Mouse (Mus musculus) intestine, embryonic 16.5 days (tissue): Measurements from ENCODE around the gene Nek6. TPM values are rescaled to one million over a fixed set of nuclear protein-coding genes. Genes with fewer than 3 reads are reported as not detected.

ENCODE experiments used
- ATAC-seq: fragments of 200-750 bp; cut with Nextera tagmentation; 2 replicates; pipeline ENCODE4 v1.8.0; 2017; ENCODE audit warnings: moderate TSS enrichment, moderate library complexity
- H3K27ac ChIP-seq: fragments of 300-500 bp; sonication (generic); 2 replicates; pipeline ENCODE4 v1.5.1; 2014; ENCODE audit warnings: mild to moderate bottlenecking, low read length
- H3K27me3 ChIP-seq: fragments of 300-500 bp; sonication (generic); replicated peaks from 2 replicates; pipeline ENCODE4 v1.6.1; 2014; ENCODE audit warnings: low read length, control low read depth, mixed read lengths; ENCODE audit not compliant: control insufficient read depth, insufficient read depth
- H3K36me3 ChIP-seq: fragments of 300-500 bp; sonication (generic); 2 replicates; pipeline ENCODE4 v1.6.1; 2014; ENCODE audit warnings: low read length, control low read depth; ENCODE audit not compliant: control insufficient read depth, insufficient read depth
- H3K4me1 ChIP-seq: fragments of 300-500 bp; sonication (generic); 2 replicates; pipeline ENCODE4 v1.6.1; 2014; ENCODE audit warnings: low read length, control low read depth, mixed read lengths; ENCODE audit not compliant: control insufficient read depth, insufficient read depth
- H3K4me2 ChIP-seq: fragments of 300-500 bp; sonication (generic); 2 replicates; pipeline ENCODE4 v1.6.1; 2014; ENCODE audit warnings: low read depth, low read length, control low read depth
- H3K4me3 ChIP-seq: fragments of 300-500 bp; sonication (generic); 2 replicates; pipeline ENCODE4 v1.5.1; 2014; ENCODE audit warnings: mild to moderate bottlenecking, low read length
- H3K9ac ChIP-seq: fragments of 300-500 bp; sonication (generic); 2 replicates; pipeline ENCODE4 v1.6.1; 2014; ENCODE audit warnings: low read depth, low read length
- H3K9me3 ChIP-seq: fragments of 300-500 bp; sonication (generic); 2 replicates; pipeline ENCODE4 v1.6.1; 2016; ENCODE audit warnings: low read length, control low read depth; ENCODE audit not compliant: control insufficient read depth
- WGBS: fragments of 180-500 bp; shearing (Covaris S2); extraction: QIAGEN DNeasy Blood & Tissue Kit; methylation state at CpG from one replicate; pipeline ENCODE4 v1.1.7; 2014; 5-methylcytosine and 5-hydroxymethylcytosine counted together
- polyA plus RNA-seq: library from polyadenylated mRNA; unstranded; fragments of >200 nt; fragmentation: Nextera tagmentation; extraction: Ambion mirVana; gene quantifications from 2 replicates; pipeline ENCODE4 v1.2.1, GENCODE M21; 2015

Gene Nek6
- polyA plus RNA-seq, 1 experiment from 2014 or later: 124 TPM

- no peak overlapping the region for H3K9ac ChIP-seq
- H3K27me3 ChIP-seq: no peaks in the 10 kb centered on the region
- peaks cover 15% of the 10 kb centered on the region for H3K4me1 ChIP-seq
- H3K9me3 ChIP-seq: no peaks in the 10 kb centered on the region; the same call in 1 of the 2 replicates
- 0 out of 2 replicates have a peak overlapping the region, but pooled peaks have one; percentile 2 for H3K27ac ChIP-seq
- H3K36me3 ChIP-seq: no peaks in the 10 kb centered on the region
- no peak for ATAC-seq
- WGBS: 84% methylated on average over 6 of the region's 6 CpGs
- no peak overlapping the region for H3K4me3 ChIP-seq
- H3K4me2 ChIP-seq: no peak overlapping the region
These were observed 30.2 kb upstream of the Nek6 start for GRCm38 (mm10) chr2:38481166-38481778.

GRCm38 (mm10) chr2:38482122-38482521 lies 29.3 kb upstream of the Nek6 start:
- H3K27ac ChIP-seq: no peak overlapping the region
- peaks cover 21% of the 10 kb centered on the region for H3K4me1 ChIP-seq
- no peaks in the 10 kb centered on the region for H3K36me3 ChIP-seq
- no peak overlapping the region for H3K9ac ChIP-seq
- H3K27me3 ChIP-seq: no peaks in the 10 kb centered on the region
- ATAC-seq: no peak
- 84% methylated on average over 3 of the region's 3 CpGs for WGBS
- H3K4me3 ChIP-seq: no peak overlapping the region
- H3K4me2 ChIP-seq: no peak overlapping the region
- no peaks in the 10 kb centered on the region; the same call in 1 of the 2 replicates for H3K9me3 ChIP-seq

GRCm38 (mm10) chr2:38483058-38483704 lies 28.3 kb upstream of the Nek6 start:
- Histone ChIP-seq H3K27ac (no peak overlapping the region; the same call in 1 of the 2 replicates), H3K4me3 (no peak overlapping the region), H3K36me3 (no peaks in the 10 kb centered on the region), H3K27me3 (no peaks in the 10 kb centered on the region), H3K9me3 (no peaks in the 10 kb centered on the region; the same call in 1 of the 2 replicates), H3K9ac (no peak overlapping the region), H3K4me1 (peaks cover 21% of the 10 kb centered on the region), H3K4me2 (no peak overlapping the region)
- WGBS: 85% methylated on average over 7 of the region's 7 CpGs
- no peak for ATAC-seq

GRCm38 (mm10) chr2:38484556-38484955 lies 26.9 kb upstream of the Nek6 start:
- ATAC-seq: no peak
- H3K27ac ChIP-seq: peak overlapping the region; percentile 14; the same call in 1 of the 2 replicates

GRCm38 (mm10) chr2:38485409-38485808 lies 26.0 kb upstream of the Nek6 start:
- Histone ChIP-seq H3K4me2 (no peak overlapping the region; the same call in 1 of the 2 replicates), H3K36me3 (no peaks in the 10 kb centered on the region), H3K9ac (0 out of 2 replicates have a peak overlapping the region, but pooled peaks have one; percentile 30), H3K4me1 (peaks cover 21% of the 10 kb centered on the region), H3K27me3 (no peaks in the 10 kb centered on the region), H3K4me3 (no peak overlapping the region), H3K9me3 (no peaks in the 10 kb centered on the region; the same call in 1 of the 2 replicates), H3K27ac (peak overlapping the region; percentile 86)
- ATAC-seq: peak; percentile 27
- 70% methylated on average over 3 of the region's 3 CpGs for WGBS

More at GRCm38 (mm10) chr2:38484556-38484955, 26.9 kb upstream of the Nek6 start:
- H3K9me3 ChIP-seq: no peaks in the 10 kb centered on the region; the same call in 1 of the 2 replicates
- H3K9ac ChIP-seq: no peak overlapping the region
- H3K4me2 ChIP-seq: no peak overlapping the region
- no peaks in the 10 kb centered on the region for H3K36me3 ChIP-seq
- H3K4me1 ChIP-seq: peaks cover 21% of the 10 kb centered on the region
- no peaks in the 10 kb centered on the region for H3K27me3 ChIP-seq
- H3K4me3 ChIP-seq: no peak overlapping the region
- 74% methylated on average over 11 of the region's 11 CpGs for WGBS

- H3K9me3 ChIP-seq: no peaks in the 10 kb centered on the region; the same call in 1 of the 2 replicates
- ATAC-seq: peak; percentile 97
- H3K9ac ChIP-seq: peak overlapping the region; percentile 53; the same call in 1 of the 2 replicates
- peak overlapping the region; percentile 97 for H3K27ac ChIP-seq
- peaks cover 21% of the 10 kb centered on the region for H3K4me1 ChIP-seq
- 52% methylated on average over 6 of the region's 6 CpGs for WGBS
- no peak overlapping the region for H3K4me3 ChIP-seq
- no peaks in the 10 kb centered on the region for H3K36me3 ChIP-seq
- no peaks in the 10 kb centered on the region for H3K27me3 ChIP-seq
- no peak overlapping the region; the same call in 1 of the 2 replicates for H3K4me2 ChIP-seq
These were observed 25.2 kb upstream of the Nek6 start for GRCm38 (mm10) chr2:38485957-38486931.

GRCm38 (mm10) chr2:38497594-38497993 lies 13.8 kb upstream of the Nek6 start:
- Histone ChIP-seq H3K9ac (no peak overlapping the region), H3K36me3 (no peaks in the 10 kb centered on the region), H3K9me3 (peaks cover 4% of the 10 kb centered on the region; the same call in 1 of the 2 replicates), H3K27me3 (no peaks in the 10 kb centered on the region), H3K4me3 (no peak overlapping the region), H3K4me1 (no peaks in the 10 kb centered on the region), H3K27ac (no peak overlapping the region), H3K4me2 (no peak overlapping the region)
- no peak for ATAC-seq

GRCm38 (mm10) chr2:38501606-38502005 lies 9.8 kb upstream of the Nek6 start:
- Histone ChIP-seq H3K4me1 (peaks cover 6% of the 10 kb centered on the region; the same call in 1 of the 2 replicates), H3K27ac (no peak overlapping the region), H3K9ac (no peak overlapping the region), H3K4me2 (no peak overlapping the region), H3K9me3 (no peaks in the 10 kb centered on the region), H3K36me3 (no peaks in the 10 kb centered on the region), H3K4me3 (no peak overlapping the region), H3K27me3 (no peaks in the 10 kb centered on the region)
- WGBS: 41% methylated on average over 1 of the region's 1 CpGs
- no peak for ATAC-seq

- WGBS: 69% methylated on average over 6 of the region's 6 CpGs
- Histone ChIP-seq H3K4me1 (peaks cover 6% of the 10 kb centered on the region; the same call in 1 of the 2 replicates), H3K4me2 (no peak overlapping the region), H3K9ac (no peak overlapping the region), H3K27ac (no peak overlapping the region), H3K36me3 (no peaks in the 10 kb centered on the region), H3K27me3 (no peaks in the 10 kb centered on the region), H3K9me3 (no peaks in the 10 kb centered on the region), H3K4me3 (no peak overlapping the region)
- ATAC-seq: 0 out of 2 replicates have a peak, but pooled peaks have one; percentile 49
These were observed 9.3 kb upstream of the Nek6 start for GRCm38 (mm10) chr2:38502123-38502522.
